Comparison of ENCODE assay signal across 8 mouse cellular contexts in the genomic region with DNA sequence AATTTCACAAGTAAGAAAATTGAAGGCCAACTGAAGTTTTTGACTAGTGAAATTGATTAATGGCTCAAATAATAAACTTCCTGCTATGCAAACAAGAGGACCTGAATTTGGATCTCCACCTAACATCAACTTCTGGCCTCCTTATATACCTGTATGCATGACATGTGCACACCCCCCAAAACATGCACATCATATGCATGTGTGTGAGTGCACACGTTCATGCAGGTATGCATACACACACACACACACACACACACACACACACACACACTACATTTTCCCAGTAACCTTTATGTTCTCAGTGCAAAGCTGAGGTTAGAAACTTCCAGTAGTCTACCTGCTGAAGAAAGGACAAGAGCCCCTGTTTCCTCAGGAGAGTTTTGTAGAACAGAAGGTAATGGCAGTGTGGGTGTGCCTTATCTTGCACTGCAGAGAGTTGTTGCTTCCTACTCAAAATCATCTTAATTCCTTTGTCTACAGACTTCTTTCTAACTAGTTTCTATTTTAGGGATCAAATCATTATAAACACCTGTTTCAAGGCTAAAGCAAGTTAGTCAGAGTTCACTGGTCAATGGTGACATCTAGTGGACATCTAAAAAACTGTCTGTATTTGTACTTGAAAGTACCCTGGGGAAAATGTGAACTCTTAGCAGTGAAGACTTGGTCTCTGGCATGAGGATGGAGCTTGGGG.
DNase-seq lines count a peak whose midpoint lies in the region; ATAC-seq and TF ChIP-seq lines count a peak whose summit lies in the region.
"Had no signal": no experiment of that assay in that cellular context is flagged by ENCODE, and none has a peak within 500 bp of the region (broad histone marks: within the 10 kb centered on the region; RNA-seq: fewer than 3 reads in every experiment).

No protein-coding gene starts in this region.

- H3K79me2 ChIP-seq in liver, adult 2 months (ENCODE audit: control insufficient read depth, insufficient read depth, low read length): no peaks in the 10 kb centered on the region

- no peak overlapping the region for H3K4me3 ChIP-seq in liver, adult 2 months (ENCODE audit: insufficient read depth, low read depth, low read length)
- no peak overlapping the region for H3K4me3 ChIP-seq in liver, embryonic 11.5 days (ENCODE audit: low read depth, low read length)
- H3K4me3 ChIP-seq: myocyte had no signal

- no peaks in the 10 kb centered on the region for H3K36me3 ChIP-seq in liver, adult 2 months (ENCODE audit: control insufficient read depth, insufficient read depth, low read length)
- H3K36me3 ChIP-seq in liver, embryonic 11.5 days (ENCODE audit: control insufficient read depth, insufficient read depth, low read length): no peaks in the 10 kb centered on the region

- H3K4me1 ChIP-seq in liver, adult 2 months (ENCODE audit: control insufficient read depth, insufficient read depth, low read length): no peaks in the 10 kb centered on the region
- H3K4me1 ChIP-seq in liver, embryonic 11.5 days (replicated peaks; ENCODE audit: control insufficient read depth, insufficient read depth, low read length): no peaks in the 10 kb centered on the region

- peak; percentile 53 for DNase-seq in liver, adult 2 months (ENCODE audit: extremely low read depth, low read depth, low spot score)
- no peak for DNase-seq in liver, embryonic 11.5 days (ENCODE audit: low spot score)
- peak; percentile 65 for DNase-seq in ZHBTc4 (ENCODE audit: low read depth, low spot score)
- DNase-seq in embryo, embryonic 11.5 days (ENCODE audit: low read depth, low spot score): peak; percentile 57
- DNase-seq in lung, postnatal 10 days: peak; percentile 2
- no peak for DNase-seq in urinary bladder, postnatal 4 days (ENCODE audit: low spot score in 2 of 2)
- no peak for DNase-seq in urinary bladder, postnatal 14 days (ENCODE audit: low spot score)

- no peak overlapping the region for H3K4me2 ChIP-seq in liver, embryonic 11.5 days

- H3K27ac ChIP-seq in liver, adult 2 months (replicated peaks; ENCODE audit: insufficient read depth, low read depth, low read length): no peak overlapping the region
- no peak overlapping the region for H3K27ac ChIP-seq in liver, embryonic 11.5 days (ENCODE audit: low read depth, low read length)

- TF ChIP-seq CTCF in liver, adult 2 months (IDR thresholded peaks at IDR 0.05; ENCODE audit: low read depth, low read length): peak; percentile 50

- no peaks in the 10 kb centered on the region for H3K27me3 ChIP-seq in liver, adult 2 months (ENCODE audit: control insufficient read depth, insufficient read depth, low read length)
- no peaks in the 10 kb centered on the region for H3K27me3 ChIP-seq in liver, embryonic 11.5 days (replicated peaks; ENCODE audit: control insufficient read depth, insufficient read depth, low read length)

- ATAC-seq in liver, embryonic 11.5 days (replicated peaks; ENCODE audit: low FRiP score): no peak

- no peaks in the 10 kb centered on the region for H3K9me3 ChIP-seq in liver, embryonic 11.5 days (ENCODE audit: control insufficient read depth, low read length)

- 70% methylated on average over 1 of the region's 1 CpGs for WGBS in liver, adult 2 months
- 77% methylated on average over 1 of the region's 1 CpGs for WGBS in liver, embryonic 11.5 days

- no peak overlapping the region for H3K9ac ChIP-seq in liver, adult 2 months (ENCODE audit: low read depth, low read length)
- H3K9ac ChIP-seq in liver, embryonic 11.5 days (ENCODE audit: low read depth, low read length): no peak overlapping the region

- no peak for TF ChIP-seq POLR2A in liver, adult 2 months (IDR thresholded peaks at IDR 0.05; ENCODE audit: extremely low read depth, insufficient read depth, low read length)

Comparison
In these comparisons a context has a peak if more than half of its experiments do, and no peak if none do; other contexts are left out.
1. DNase-seq: peak in liver, adult 2 months (single experiment), ZHBTc4 (single experiment), embryo, embryonic 11.5 days (single experiment) and lung, postnatal 10 days (single experiment); none in liver, embryonic 11.5 days (single experiment), urinary bladder, postnatal 4 days (0 of 2) and urinary bladder, postnatal 14 days (single experiment).